Comparison of ENCODE assay signal across 8 mouse cellular contexts in genomic region chr19:7134631-7135091, GRCm38 (mm10). TPM values are rescaled to one million over a fixed set of nuclear protein-coding genes. Genes with fewer than 3 reads are reported as not detected.
DNase-seq lines count a peak whose midpoint lies in the region; ATAC-seq and TF ChIP-seq lines count a peak whose summit lies in the region.

No protein-coding gene starts in this region.

- WGBS in forebrain, embryonic 14.5 days: 16% methylated on average over 17 of the region's 17 CpGs
- WGBS in hindbrain, embryonic 11.5 days: 12% methylated on average over 17 of the region's 17 CpGs
- WGBS in limb, embryonic 13.5 days: 16% methylated on average over 17 of the region's 17 CpGs

- H3K27ac ChIP-seq in layer of hippocampus, adult 2 months: peak overlapping the region; percentile 72
- H3K27ac ChIP-seq in forebrain, embryonic 14.5 days (ENCODE audit: low read depth, low read length): peak overlapping the region; percentile 67
- H3K27ac ChIP-seq in hindbrain, embryonic 11.5 days (ENCODE audit: low read depth, low read length): peak overlapping the region; percentile 86
- peak overlapping the region; percentile 66; the same call in 1 of the 2 replicates for H3K27ac ChIP-seq in limb, embryonic 13.5 days

- no peak for DNase-seq in layer of hippocampus, adult 2 months (ENCODE audit: low spot score in 2 of 2)
- no peak for DNase-seq in layer of hippocampus, postnatal 14 days (ENCODE audit: low spot score in 2 of 2)
- no peak for DNase-seq in forebrain, embryonic 14.5 days (ENCODE audit: low spot score)
- DNase-seq in hindbrain, embryonic 11.5 days (ENCODE audit: low spot score): peak; percentile 70
- DNase-seq in retina, postnatal 1 day: peak; percentile 80
- DNase-seq in natural killer cell, adult 2 months (ENCODE audit: low spot score in 2 of 2): no peak

- no peak overlapping the region for H3K9ac ChIP-seq in forebrain, embryonic 14.5 days (ENCODE audit: low read length)
- no peak overlapping the region for H3K9ac ChIP-seq in hindbrain, embryonic 11.5 days (ENCODE audit: low read depth, low read length)
- H3K9ac ChIP-seq in limb, embryonic 13.5 days: no peak overlapping the region

- ATAC-seq in forebrain, embryonic 14.5 days: 0 out of 2 replicates have a peak, but pooled peaks have one; percentile 28
- peak; percentile 70 for ATAC-seq in hindbrain, embryonic 11.5 days (ENCODE audit: low FRiP score)
- ATAC-seq in limb, embryonic 13.5 days (ENCODE audit: low FRiP score, low read depth): no peak
- no peak for ATAC-seq in granulocyte monocyte progenitor cell, adult 5-6 weeks (replicated peaks; ENCODE audit: poor library complexity, severe bottlenecking)

- H3K4me3 ChIP-seq in layer of hippocampus, adult 2 months: no peak overlapping the region
- H3K4me3 ChIP-seq in forebrain, embryonic 14.5 days (ENCODE audit: low read depth, low read length): no peak overlapping the region
- H3K4me3 ChIP-seq in hindbrain, embryonic 11.5 days (ENCODE audit: low read depth, low read length): no peak overlapping the region
- no peak overlapping the region for H3K4me3 ChIP-seq in limb, embryonic 13.5 days

- no peaks in the 10 kb centered on the region for H3K9me3 ChIP-seq in forebrain, embryonic 14.5 days (replicated peaks; ENCODE audit: control insufficient read depth, low read length)
- no peaks in the 10 kb centered on the region for H3K9me3 ChIP-seq in hindbrain, embryonic 11.5 days (ENCODE audit: control insufficient read depth, low read length)
- no peaks in the 10 kb centered on the region for H3K9me3 ChIP-seq in limb, embryonic 13.5 days

- peaks cover 57% of the 10 kb centered on the region for H3K4me1 ChIP-seq in forebrain, embryonic 14.5 days (ENCODE audit: control insufficient read depth, insufficient read depth, low read length)
- peaks cover 30% of the 10 kb centered on the region for H3K4me1 ChIP-seq in hindbrain, embryonic 11.5 days (replicated peaks; ENCODE audit: control insufficient read depth, insufficient read depth, low read length)
- H3K4me1 ChIP-seq in limb, embryonic 13.5 days: peaks cover 89% of the 10 kb centered on the region

- no peak overlapping the region for H3K4me2 ChIP-seq in forebrain, embryonic 14.5 days (ENCODE audit: low read length)
- H3K4me2 ChIP-seq in hindbrain, embryonic 11.5 days (replicated peaks; ENCODE audit: low read depth, low read length): peak overlapping the region; percentile 6
- H3K4me2 ChIP-seq in limb, embryonic 13.5 days (replicated peaks): peak overlapping the region; percentile 44

- H3K27me3 ChIP-seq in forebrain, embryonic 14.5 days (replicated peaks; ENCODE audit: control insufficient read depth, insufficient read depth, low read length): 0 out of 2 replicates have a peak, but pooled peaks cover 3% of the 10 kb centered on the region
- H3K27me3 ChIP-seq in hindbrain, embryonic 11.5 days (ENCODE audit: control insufficient read depth, insufficient read depth, low read length): peaks cover 2% of the 10 kb centered on the region; the same call in 1 of the 2 replicates
- H3K27me3 ChIP-seq in limb, embryonic 13.5 days: peaks cover 61% of the 10 kb centered on the region

- no peaks in the 10 kb centered on the region for H3K36me3 ChIP-seq in forebrain, embryonic 14.5 days (ENCODE audit: control insufficient read depth, insufficient read depth, low read length)
- H3K36me3 ChIP-seq in hindbrain, embryonic 11.5 days (ENCODE audit: control insufficient read depth, insufficient read depth, low read length): no peaks in the 10 kb centered on the region
- no peaks in the 10 kb centered on the region for H3K36me3 ChIP-seq in limb, embryonic 13.5 days

- no peak for TF ChIP-seq CTCF in layer of hippocampus, adult 2 months (conservative IDR thresholded peaks at IDR 0.05)

RNA-seq across cellular contexts. Expression of gene Flrt1, which starts 29.1 kb away (rescaled TPM):
- 10 to 100 TPM; 17.9 to 19.5 TPM for total RNA-seq in layer of hippocampus, adult 2 months (2021)
- 10 to 100 TPM; 21.8 to 22.6 TPM for total RNA-seq in layer of hippocampus, postnatal 14 days (2021)
- polyA plus RNA-seq in forebrain, embryonic 14.5 days (2014; fragmentation: Nextera tagmentation; extraction: Ambion mirVana): 9.5 and 12.2 TPM in 2 replicates
- 4.6 and 5.6 TPM in 2 replicates for polyA plus RNA-seq in hindbrain, embryonic 11.5 days (2014; fragmentation: Nextera tagmentation; extraction: Ambion mirVana)
- polyA plus RNA-seq in limb, embryonic 13.5 days (2015; fragmentation: Nextera tagmentation; extraction: Ambion mirVana): 7.7 and 8.1 TPM in 2 replicates
- not detected in 2 replicates for total RNA-seq in granulocyte monocyte progenitor cell, adult 5-6 weeks (2014; fragmentation: Nextera tagmentation)
- total RNA-seq in granulocyte monocyte progenitor cell, adult 5-6 weeks (2017): not detected in 2 replicates

Comparison
In these comparisons a context has a peak if more than half of its experiments do, and no peak if none do; other contexts are left out.
1. DNase-seq: peak in hindbrain, embryonic 11.5 days (single experiment) and retina, postnatal 1 day (single experiment); none in layer of hippocampus, adult 2 months (0 of 2), layer of hippocampus, postnatal 14 days (0 of 2), forebrain, embryonic 14.5 days (single experiment) and natural killer cell, adult 2 months (0 of 2).
2. ATAC-seq: peak in forebrain, embryonic 14.5 days (single experiment) and hindbrain, embryonic 11.5 days (single experiment); none in limb, embryonic 13.5 days (single experiment) and granulocyte monocyte progenitor cell, adult 5-6 weeks (single experiment).
3. RNA of gene Flrt1, which starts 29.1 kb away (total RNA-seq): 21.8 to 22.6 TPM in layer of hippocampus, postnatal 14 days and 17.9 to 19.5 TPM in layer of hippocampus, adult 2 months; not detected in granulocyte monocyte progenitor cell, adult 5-6 weeks; every median in the first group is over 10 times any median in the second.
4. Peak in every context shown above with its lines, with median percentiles within 50 percentile points of each other: H3K27ac ChIP-seq.